Mouse (Mus musculus) liver, embryonic 14.5 days (tissue): Measurements from ENCODE around the gene Bud31. TPM values are rescaled to one million over a fixed set of nuclear protein-coding genes. Genes with fewer than 3 reads are reported as not detected.

Source experiments
- ATAC-seq: fragments of 200-750 bp; cut with Nextera tagmentation; 2 replicates; pipeline ENCODE4 v1.8.0; 2017; ENCODE audit warnings: moderate number of reproducible peaks, mild to moderate bottlenecking, moderate library complexity; ENCODE audit not compliant: insufficient read depth
- DNase-seq, 3 experiments: peaks; one replicate each; pipeline ENCODE4 v3.0.0-alpha.2; 2012 to 2013; ENCODE audit warnings: low read depth in 3 of 3, low spot score in 3 of 3
- H3K27ac ChIP-seq: fragments of 300-500 bp; sonication (generic); 2 replicates; pipeline ENCODE4 v1.5.1; 2014; ENCODE audit warnings: moderate library complexity, mild to moderate bottlenecking, control low read depth, inconsistent platforms
- H3K27me3 ChIP-seq: fragments of 300-500 bp; sonication (generic); 2 replicates; pipeline ENCODE4 v1.6.1; 2014; ENCODE audit warnings: mild to moderate bottlenecking, low read length, moderate library complexity; ENCODE audit not compliant: control insufficient read depth, insufficient read depth
- H3K36me3 ChIP-seq: fragments of 300-500 bp; sonication (generic); replicated peaks from 2 replicates; pipeline ENCODE4 v1.6.1; 2014; ENCODE audit warnings: low read depth; ENCODE audit not compliant: control insufficient read depth, insufficient read depth
- H3K4me1 ChIP-seq, 2 experiments: fragments of 200-500 bp in 1 of 2; fragments of 300-500 bp in 1 of 2; sonication (generic) in 1 of 2; replicated peaks; 2 replicates each; pipeline ENCODE4 v1.6.1; 2012 to 2014; ENCODE audit warnings: antibody characterized with exemption in 1 of 2, inconsistent platforms in 1 of 2, low read length in 1 of 2; ENCODE audit not compliant: control insufficient read depth in 2 of 2, insufficient read depth in 2 of 2
- H3K4me2 ChIP-seq: fragments of 300-500 bp; sonication (generic); 2 replicates; pipeline ENCODE4 v1.6.1; 2014; ENCODE audit warnings: low read depth, mild to moderate bottlenecking, control low read depth, moderate library complexity
- H3K4me3 ChIP-seq, 2 experiments: fragments of 200-500 bp in 1 of 2; fragments of 300-500 bp in 1 of 2; sonication (generic) in 1 of 2; 2 replicates each; pipeline ENCODE4 v1.5.1; 2012 to 2014; ENCODE audit warnings: low read depth in 2 of 2, low read length in 2 of 2, mild to moderate bottlenecking in 2 of 2, control low read depth in 1 of 2, inconsistent platforms in 1 of 2, moderate library complexity in 1 of 2; ENCODE audit not compliant: insufficient read depth in 1 of 2
- H3K9ac ChIP-seq: fragments of 300-500 bp; sonication (generic); replicated peaks from 2 replicates; pipeline ENCODE4 v1.6.1; 2014; ENCODE audit warnings: mild to moderate bottlenecking, control low read depth, moderate library complexity
- H3K9me3 ChIP-seq: fragments of 300-500 bp; sonication (generic); 2 replicates; pipeline ENCODE4 v1.6.1; 2016; ENCODE audit warnings: low read length, mixed read lengths; ENCODE audit not compliant: control insufficient read depth
- CTCF ChIP-seq: IDR thresholded peaks from 2 replicates; pipeline ENCODE4 v1.5.1; 2016; ENCODE audit warnings: antibody characterized with exemption, low read depth, control low read depth
- EP300 ChIP-seq: IDR thresholded peaks from 2 replicates; pipeline ENCODE4 v1.6.1; 2016; ENCODE audit warnings: antibody characterized with exemption, low read depth
- WGBS: fragments of 180-500 bp; shearing (Covaris S2); extraction: QIAGEN DNeasy Blood & Tissue Kit; methylation state at CpG from one replicate; pipeline ENCODE4 v1.1.7; 2014; ENCODE audit not compliant: insufficient replicate concordance; 5-methylcytosine and 5-hydroxymethylcytosine counted together
- polyA plus RNA-seq, 2 experiments: library from polyadenylated mRNA; depleted of rRNA in 1 of 2; stranded (reverse) in 1 of 2; unstranded in 1 of 2; fragments of >200 nt; fragmentation: Nextera tagmentation in 1 of 2; extraction: Ambion mirVana in 1 of 2; gene quantifications; 2 replicates each; pipeline versions ENCODE4 v1.2.1 to v1.2.3; 2012 to 2014

Gene Bud31
- polyA plus RNA-seq, 2 experiments = 79.2 to 155 TPM

- Histone ChIP-seq H3K4me3 (no peak overlapping the region), H3K4me1 (peaks cover 5 to 26% of the 10 kb centered on the region in 2 experiments; a peak in 3 of 4 replicates), H3K4me2 (no peak overlapping the region), H3K27me3 (no peaks in the 10 kb centered on the region), H3K9ac (no peak overlapping the region), H3K27ac (peak overlapping the region; percentile 33; the same call in 1 of the 2 replicates), H3K9me3 (no peaks in the 10 kb centered on the region), H3K36me3 (peaks cover 53% of the 10 kb centered on the region)
- ATAC-seq = peak; percentile 58
- 53% methylated on average over 5 of the region's 5 CpGs for WGBS
- peak; percentile 44 to 51 (median 45) for DNase-seq
- TF ChIP-seq CTCF = peak; percentile 39; the same call in 1 of the 2 replicates
- peak; percentile 58 for TF ChIP-seq EP300
Measured at GRCm38 (mm10) chr5:145152690-145153089, 12.5 kb downstream of the Bud31 start.

- WGBS = 85% methylated on average over 14 of the region's 14 CpGs
- peaks cover 23% of the 10 kb centered on the region for H3K36me3 ChIP-seq
- H3K4me3 ChIP-seq = no peak overlapping the region
- no peak overlapping the region for H3K27ac ChIP-seq
- ATAC-seq = no peak
- no peaks in the 10 kb centered on the region for H3K27me3 ChIP-seq
- H3K9ac ChIP-seq = no peak overlapping the region
- H3K4me1 ChIP-seq = peaks cover 5 to 6% of the 10 kb centered on the region in 2 experiments; a peak in 2 of 4 replicates
- no peaks in the 10 kb centered on the region for H3K9me3 ChIP-seq
- DNase-seq = no peak
- TF ChIP-seq EP300 (no peak), CTCF (no peak)
- H3K4me2 ChIP-seq = no peak overlapping the region
Measured at GRCm38 (mm10) chr5:145161361-145161760, 21.2 kb downstream of the Bud31 start.

- ATAC-seq (no peak), DNase-seq (no peak)
- H3K4me2 ChIP-seq = no peak overlapping the region
- no peak overlapping the region for H3K4me3 ChIP-seq
- 72% methylated on average over 3 of the region's 3 CpGs for WGBS
- no peak overlapping the region for H3K9ac ChIP-seq
- no peaks in the 10 kb centered on the region for H3K27me3 ChIP-seq
- peaks cover 11 to 13% of the 10 kb centered on the region in 2 experiments for H3K4me1 ChIP-seq
- no peaks in the 10 kb centered on the region for H3K9me3 ChIP-seq
- peaks cover 14% of the 10 kb centered on the region for H3K36me3 ChIP-seq
- H3K27ac ChIP-seq = no peak overlapping the region
- TF ChIP-seq CTCF (no peak), EP300 (no peak)
Measured at GRCm38 (mm10) chr5:145164710-145165109, 24.5 kb downstream of the Bud31 start.

- Histone ChIP-seq H3K4me1 (peaks cover 11 to 13% of the 10 kb centered on the region in 2 experiments), H3K4me3 (no peak overlapping the region), H3K27me3 (no peaks in the 10 kb centered on the region), H3K9ac (no peak overlapping the region), H3K36me3 (peaks cover 14% of the 10 kb centered on the region), H3K27ac (no peak overlapping the region), H3K9me3 (no peaks in the 10 kb centered on the region), H3K4me2 (no peak overlapping the region)
- TF ChIP-seq CTCF = no peak
- no peak for TF ChIP-seq EP300
- no peak for ATAC-seq
- 85% methylated on average over 15 of the region's 15 CpGs for WGBS
- DNase-seq = no peak
Measured at GRCm38 (mm10) chr5:145165184-145165583, 25.0 kb downstream of the Bud31 start.

GRCm38 (mm10) chr5:145166536-145167305 is 26.6 kb downstream of the Bud31 start, which contains the start of the genes Ptcd1 and Cpsf4:
Gene Ptcd1 (minus strand): TSS chr5:145167108.
Gene Cpsf4 (plus strand): TSS chr5:145167213.
- peak within 1 kb of the TSS; percentile 40 for H3K27ac ChIP-seq
- WGBS = under 1% methylated on average over 51 of the region's 51 CpGs
- no peak for TF ChIP-seq CTCF
- no peak for TF ChIP-seq EP300
- H3K27me3 ChIP-seq = no peaks in the 10 kb centered on the region
- peaks cover 23% of the 10 kb centered on the region for H3K36me3 ChIP-seq
- H3K9ac ChIP-seq = peak within 1 kb of the TSS; percentile 82
- peak within 1 kb of the TSS; percentile 80 for H3K4me2 ChIP-seq
- H3K4me1 ChIP-seq = peaks cover 11 to 13% of the 10 kb centered on the region in 2 experiments
- H3K4me3 ChIP-seq = peak within 1 kb of the TSS; percentile 74 to 98
- DNase-seq (peak; percentile 98 to 99 (median 99)), ATAC-seq (peak; percentile 95)
- H3K9me3 ChIP-seq = no peaks in the 10 kb centered on the region
